Mouse (Mus musculus): Measurements from ENCODE around the gene Ccdc65. TPM values are rescaled to one million over a fixed set of nuclear protein-coding genes. Genes with fewer than 3 reads are reported as not detected.

Ccdc65 gene
- under 1 TPM; 0.43 to 0.45 TPM for total RNA-seq (2021)
- long read RNA-seq, experiment 1, partial matches to known transcripts = 0 of 1 reads
- long read RNA-seq, experiment 1, other reads (novel, unspliced or antisense) = 0 of 1 reads
- long read RNA-seq, experiment 2 = 0 reads

DNA sequence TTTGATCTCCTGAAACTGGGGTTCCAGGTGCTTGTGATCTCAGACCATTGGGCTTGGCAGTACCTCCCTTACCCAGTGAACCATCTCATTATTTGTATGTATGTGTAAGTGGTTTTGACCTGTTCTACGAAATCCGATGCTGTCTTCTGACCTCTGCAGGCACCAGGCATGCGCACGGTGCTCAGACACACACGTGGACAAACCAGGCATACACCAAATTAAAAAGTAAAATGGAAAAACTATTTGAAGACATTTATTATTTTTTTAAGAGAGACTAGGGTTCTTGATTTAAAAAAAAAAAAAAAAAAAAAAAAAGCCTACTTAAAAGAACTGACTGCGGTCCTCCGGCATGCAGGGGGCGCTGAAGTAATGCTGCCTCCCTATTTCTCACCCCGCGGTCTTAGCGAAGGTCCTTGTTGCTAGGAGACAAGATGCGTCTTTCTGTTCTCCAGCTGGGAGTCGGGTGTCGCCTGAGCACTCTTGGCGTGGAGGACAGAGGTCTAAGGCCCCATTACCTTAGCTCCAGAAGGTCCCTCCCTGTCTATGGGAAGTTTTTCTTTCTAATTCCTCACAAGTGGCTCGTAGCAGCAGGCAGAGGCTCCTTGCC lies at the start of gene Ccdc65:
TSS of gene Ccdc65 (plus strand) at position 442 of the 607 bp plus-strand sequence.
- DNase-seq (ENCODE audit: low spot score in 2 of 2) = peak; percentile 67 to 76

DNA sequence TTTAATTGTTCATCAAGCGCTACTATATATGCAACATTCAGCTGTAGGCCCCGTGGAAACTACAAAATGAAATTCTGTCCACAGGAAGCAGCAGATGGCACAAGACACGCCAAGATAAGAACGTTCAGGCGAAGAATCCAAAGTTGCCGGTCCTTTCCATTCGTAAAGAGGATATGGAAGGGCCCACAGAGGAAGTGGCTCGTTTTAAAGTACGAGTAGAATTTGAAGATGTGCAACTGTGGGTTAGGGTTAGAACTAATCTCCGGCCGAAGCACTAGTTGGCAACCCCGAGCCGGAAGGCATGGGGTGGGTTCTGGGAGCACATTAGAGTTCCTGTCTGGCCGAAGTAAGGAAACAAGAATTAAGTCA lies 45.8 kb upstream of the Ccdc65 start:
- no peak for DNase-seq (ENCODE audit: low spot score in 2 of 2)

DNA sequence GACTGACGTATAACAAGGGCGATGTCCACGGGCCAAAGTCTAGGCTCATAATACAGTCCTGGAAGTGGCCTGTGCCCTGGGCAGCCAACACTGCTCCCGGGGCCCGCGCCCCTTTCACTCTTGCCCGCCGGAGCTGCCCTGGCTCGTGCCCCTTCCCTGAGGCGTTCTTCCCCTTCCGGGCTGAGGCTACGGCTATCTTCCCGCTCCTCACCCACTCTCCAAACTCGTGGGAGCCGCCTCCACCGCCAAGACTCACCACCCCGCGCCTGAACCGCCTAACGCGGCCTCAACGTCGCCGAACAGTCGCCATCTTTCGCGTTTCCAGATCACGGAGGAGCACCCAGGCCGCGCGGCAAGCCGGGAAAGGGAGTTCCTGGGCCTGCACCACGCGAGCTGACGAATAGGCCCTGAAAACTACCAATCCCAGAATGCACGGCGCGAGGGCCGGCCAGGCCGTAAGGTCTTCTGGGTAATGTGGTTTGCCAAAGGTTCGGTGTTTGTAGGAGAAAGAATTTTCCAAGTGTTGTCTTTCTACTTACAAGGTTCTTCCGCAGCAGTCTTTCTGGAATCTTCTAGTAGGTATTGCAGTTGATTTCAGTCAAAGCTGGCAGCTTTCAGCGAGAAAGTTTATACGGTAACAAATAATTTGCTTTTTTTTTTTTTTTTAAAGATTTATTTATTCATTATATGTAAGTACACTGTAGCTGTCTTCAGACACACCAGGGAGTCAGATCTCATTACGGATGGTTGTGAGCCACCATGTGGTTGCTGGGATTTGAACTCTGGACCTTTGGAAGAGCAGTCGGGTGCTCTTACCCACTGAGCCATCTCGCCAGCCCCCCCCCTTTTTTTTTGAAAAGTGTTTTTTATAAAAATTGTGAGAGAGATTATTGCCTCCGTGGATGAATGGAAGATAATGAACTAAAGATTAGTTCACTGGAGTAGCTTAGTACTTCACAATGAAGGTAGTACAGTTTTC lies 45.2 kb upstream of the Ccdc65 start, which contains the start of gene Ddx23:
TSS of gene Ddx23 (minus strand) at position 328 of the 979 bp plus-strand sequence.
- DNase-seq (ENCODE audit: low spot score in 2 of 2) = peak; percentile 89 to 91

DNA sequence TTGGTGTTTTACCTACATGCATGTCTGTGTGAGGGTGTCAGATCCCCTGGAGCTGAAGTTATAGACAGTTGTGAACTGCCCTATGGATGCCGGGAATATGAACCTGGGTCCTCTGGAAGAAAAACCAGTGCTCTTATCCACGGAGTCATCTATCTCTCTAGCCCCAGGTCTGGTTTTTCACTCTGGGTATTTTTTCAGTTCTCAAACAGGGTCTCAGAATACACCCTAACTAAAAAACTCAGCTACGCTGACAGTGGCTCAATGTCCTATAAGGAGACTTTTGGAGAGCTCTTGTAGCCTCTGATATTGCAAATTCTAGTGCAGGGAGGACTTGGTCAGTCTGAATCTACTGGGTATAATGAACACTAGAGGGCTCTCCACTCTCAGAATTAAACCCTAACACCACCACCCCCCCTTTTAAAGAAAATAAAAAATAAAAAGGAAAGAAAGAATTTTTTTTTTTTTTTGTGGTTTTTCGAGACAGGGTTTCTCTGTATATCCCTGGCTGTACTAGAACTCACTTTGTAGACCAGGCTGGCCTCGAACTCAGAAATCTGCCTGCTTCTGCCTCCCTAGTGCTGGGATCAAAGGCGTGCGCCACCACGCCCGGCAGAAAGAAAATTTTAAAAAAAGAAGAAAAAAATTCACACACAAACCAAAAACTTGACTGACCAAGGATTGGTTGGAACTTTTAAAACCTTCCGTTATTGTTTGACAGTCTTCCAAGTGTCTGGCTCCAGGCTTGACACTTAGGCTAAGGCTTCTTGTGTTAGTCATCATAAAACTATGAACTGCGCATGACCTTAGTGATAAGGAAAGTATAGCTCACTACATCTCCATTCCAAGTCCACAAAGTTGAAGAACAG lies 43.7 kb upstream of the Ccdc65 start:
- no peak for DNase-seq (ENCODE audit: low spot score in 2 of 2)

GRCm38 (mm10) chr15:98672592-98672991 lies 35.4 kb upstream of the Ccdc65 start:
- DNase-seq (ENCODE audit: low spot score in 2 of 2) = peak in 1 of 2 experiments; percentile 21

DNA sequence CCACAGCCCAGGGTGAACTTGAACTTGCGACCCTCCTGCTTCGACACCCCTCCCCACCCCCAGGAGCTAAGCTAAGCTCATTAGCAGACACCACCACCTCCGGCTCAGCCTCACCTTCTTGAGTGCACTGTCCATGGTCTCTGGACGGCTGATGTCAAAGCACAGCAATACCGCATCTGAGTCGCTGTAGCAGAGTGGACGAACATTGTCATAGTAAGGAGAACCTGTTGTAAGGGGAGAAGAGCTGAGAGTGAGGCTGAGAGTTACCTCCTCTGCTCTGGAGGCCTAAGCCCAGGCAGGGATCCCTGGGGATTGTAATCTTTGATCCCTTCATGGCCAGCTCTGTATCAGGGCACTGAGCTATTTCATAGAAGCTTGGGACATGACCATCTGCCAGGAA lies 34.3 kb upstream of the Ccdc65 start:
- DNase-seq (ENCODE audit: low spot score in 2 of 2) = no peak

- no peak for DNase-seq (ENCODE audit: low spot score in 2 of 2)
Observed at GRCm38 (mm10) chr15:98674284-98674993, 33.6 kb upstream of the Ccdc65 start.

- DNase-seq (ENCODE audit: low spot score in 2 of 2) = no peak
Observed at GRCm38 (mm10) chr15:98674994-98675545, 32.9 kb upstream of the Ccdc65 start.

- no peak for DNase-seq (ENCODE audit: low spot score in 2 of 2)
Observed at GRCm38 (mm10) chr15:98675634-98676250, 32.3 kb upstream of the Ccdc65 start.

- DNase-seq (ENCODE audit: low spot score in 2 of 2) = no peak
Observed at GRCm38 (mm10) chr15:98676471-98676870, 31.5 kb upstream of the Ccdc65 start.

DNA sequence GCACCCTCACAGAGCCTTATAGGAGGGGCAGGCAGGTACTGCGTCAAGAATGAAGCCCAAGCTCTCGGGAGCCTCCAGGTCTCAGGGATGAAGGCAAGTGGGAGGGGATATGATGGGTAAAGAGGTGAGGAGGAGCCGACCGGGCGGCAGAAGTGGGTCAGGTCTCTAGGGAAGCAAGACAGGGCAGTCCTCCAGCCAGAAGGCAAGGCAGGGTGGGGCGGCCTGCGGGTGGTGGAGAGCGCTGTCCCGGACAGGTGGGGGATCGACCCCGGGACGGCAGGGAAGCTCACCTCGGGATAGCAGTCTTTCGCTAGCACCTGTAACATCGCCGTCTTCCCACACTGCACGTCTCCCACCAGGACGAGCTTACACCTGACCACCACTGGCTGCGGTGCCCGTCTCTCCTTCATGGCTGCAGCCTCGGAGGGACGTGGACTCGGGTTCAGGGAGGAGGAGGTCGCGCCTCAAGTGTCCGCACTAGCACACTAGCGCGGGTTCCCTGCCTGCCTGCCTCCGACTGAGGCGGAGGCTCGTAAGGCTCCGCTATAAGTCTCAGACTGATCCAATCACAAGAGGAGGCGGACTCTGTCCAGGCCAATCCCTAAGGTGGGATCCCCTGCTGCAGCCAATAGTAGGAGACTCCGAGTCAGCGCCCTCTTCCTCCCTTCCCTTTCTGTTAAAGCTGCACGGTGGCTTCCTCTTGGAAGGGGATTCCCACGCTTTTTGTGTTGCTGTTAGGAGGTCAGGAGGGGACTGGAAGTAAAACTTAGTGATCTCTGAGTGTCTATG lies 30.9 kb upstream of the Ccdc65 start, which contains the start of gene Rnd1:
TSS of gene Rnd1 (minus strand) at position 522 of the 789 bp plus-strand sequence.
- DNase-seq (ENCODE audit: low spot score in 2 of 2) = peak; percentile 78 to 82

DNA sequence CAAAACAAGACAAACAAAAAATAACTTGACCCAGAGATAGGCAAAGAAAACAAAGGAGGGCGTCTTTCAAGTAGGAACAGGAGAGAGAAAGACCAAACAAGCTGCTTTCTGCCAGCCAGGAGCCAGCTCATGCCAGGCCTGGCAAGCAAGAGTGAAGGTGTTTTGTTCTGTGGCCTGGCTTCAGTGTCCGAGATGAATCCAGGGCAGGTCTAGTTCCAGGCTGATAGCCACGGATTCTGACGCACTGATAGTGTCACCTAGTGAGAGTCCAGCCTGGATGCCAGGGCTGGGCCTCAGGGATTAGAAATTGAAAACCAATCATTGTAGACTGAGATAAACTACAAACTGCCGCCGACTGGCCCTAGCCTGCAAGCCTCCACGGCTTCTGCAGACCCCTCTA lies 30.0 kb upstream of the Ccdc65 start:
- DNase-seq (ENCODE audit: low spot score in 2 of 2) = no peak

- no peak for DNase-seq (ENCODE audit: low spot score in 2 of 2)
Observed at GRCm38 (mm10) chr15:98680660-98681059, 27.3 kb upstream of the Ccdc65 start.

GRCm38 (mm10) chr15:98681633-98682032 lies 26.4 kb upstream of the Ccdc65 start:
- DNase-seq (ENCODE audit: low spot score in 2 of 2) = no peak

DNA sequence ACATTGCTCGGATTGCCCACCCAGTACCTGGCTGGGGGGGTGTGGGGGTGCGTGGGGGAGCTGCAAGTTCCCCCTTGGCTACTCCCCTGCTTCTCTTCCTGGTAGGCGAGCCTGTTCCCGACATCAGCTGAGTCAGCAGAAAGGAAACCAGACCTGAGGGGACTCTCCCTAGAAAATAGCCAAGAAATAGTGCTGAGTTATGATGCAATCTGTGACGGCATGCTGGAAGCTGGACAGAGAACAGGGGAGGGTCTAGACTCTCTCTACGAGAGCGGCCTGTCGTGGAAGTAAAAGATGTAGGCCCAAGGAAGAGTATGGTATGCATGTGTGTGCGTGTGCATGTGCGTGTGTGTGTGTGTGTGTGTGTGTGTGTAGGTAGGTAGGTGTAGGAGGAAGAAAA lies 24.8 kb upstream of the Ccdc65 start:
- DNase-seq (ENCODE audit: low spot score in 2 of 2) = no peak

GRCm38 (mm10) chr15:98683746-98684145 lies 24.3 kb upstream of the Ccdc65 start:
- DNase-seq (ENCODE audit: low spot score in 2 of 2) = no peak

GRCm38 (mm10) chr15:98685926-98686325 lies 22.1 kb upstream of the Ccdc65 start:
- no peak for DNase-seq (ENCODE audit: low spot score in 2 of 2)

- DNase-seq (ENCODE audit: low spot score in 2 of 2) = no peak
Observed at GRCm38 (mm10) chr15:98689682-98690081, 18.3 kb upstream of the Ccdc65 start.

Measured in adrenal gland, adult 18-20 months (tissue).